Mouse (Mus musculus) midbrain, postnatal 0 days (tissue): ENCODE measurements at regions not wholly inside any gene's neighbourhood (a gene's known extent, or its start where the extent isn't known, plus 50 kb on each side); places are given as distances from the start of the nearest gene placed in this dataset.

Experiments
- ATAC-seq: fragments of 200-750 bp; cut with Nextera tagmentation; 2 replicates; pipeline ENCODE4 v1.8.0; 2017; ENCODE audit warnings: moderate number of reproducible peaks, mild to moderate bottlenecking, moderate TSS enrichment, moderate library complexity; ENCODE audit not compliant: low FRiP score
- DNase-seq: peaks from one replicate; pipeline ENCODE4 v3.0.0-alpha.2; 2015; ENCODE audit warnings: low spot score
- H3K27ac ChIP-seq: fragments of 300-500 bp; sonication (generic); 2 replicates; pipeline ENCODE4 v1.5.1; 2014; ENCODE audit warnings: low read depth, mild to moderate bottlenecking, low read length, mixed read lengths
- H3K27me3 ChIP-seq: fragments of 300-500 bp; sonication (generic); 2 replicates; pipeline ENCODE4 v1.6.1; 2014; ENCODE audit warnings: low read length, control low read depth, mixed read lengths; ENCODE audit not compliant: insufficient read depth
- H3K36me3 ChIP-seq: fragments of 300-500 bp; sonication (generic); 2 replicates; pipeline ENCODE4 v1.6.1; 2014; ENCODE audit warnings: low read length, control low read depth, mixed read lengths; ENCODE audit not compliant: insufficient read depth
- H3K4me1 ChIP-seq: fragments of 300-500 bp; sonication (generic); 2 replicates; pipeline ENCODE4 v1.6.1; 2014; ENCODE audit warnings: mild to moderate bottlenecking, control low read depth, antibody characterized with exemption, low read length, mixed read lengths; ENCODE audit not compliant: insufficient read depth
- H3K4me2 ChIP-seq: fragments of 300-500 bp; sonication (generic); 2 replicates; pipeline ENCODE4 v1.6.1; 2014; ENCODE audit warnings: low read depth, mild to moderate bottlenecking, low read length, mixed read lengths; ENCODE audit not compliant: poor library complexity, severe bottlenecking
- H3K4me3 ChIP-seq: fragments of 300-500 bp; sonication (generic); 2 replicates; pipeline ENCODE4 v1.5.1; 2014; ENCODE audit warnings: low read depth, mild to moderate bottlenecking, low read length, moderate library complexity
- H3K9ac ChIP-seq: fragments of 300-500 bp; sonication (generic); replicated peaks from 2 replicates; pipeline ENCODE4 v1.6.1; 2014; ENCODE audit warnings: mild to moderate bottlenecking, low read length, moderate library complexity, mixed read lengths; ENCODE audit not compliant: poor library complexity, severe bottlenecking
- H3K9me3 ChIP-seq: fragments of 300-500 bp; sonication (generic); 2 replicates; pipeline ENCODE4 v1.6.1; 2016; ENCODE audit warnings: low read length, control low read depth
- CTCF ChIP-seq: IDR thresholded peaks from 2 replicates; pipeline ENCODE4 v1.5.1; 2016; ENCODE audit warnings: antibody characterized with exemption, mild to moderate bottlenecking
- WGBS: fragments of 180-500 bp; shearing (Covaris S2); extraction: QIAGEN DNeasy Blood & Tissue Kit; methylation state at CpG from one replicate; pipeline ENCODE4 v1.1.7; 2014; 5-methylcytosine and 5-hydroxymethylcytosine counted together

DNA sequence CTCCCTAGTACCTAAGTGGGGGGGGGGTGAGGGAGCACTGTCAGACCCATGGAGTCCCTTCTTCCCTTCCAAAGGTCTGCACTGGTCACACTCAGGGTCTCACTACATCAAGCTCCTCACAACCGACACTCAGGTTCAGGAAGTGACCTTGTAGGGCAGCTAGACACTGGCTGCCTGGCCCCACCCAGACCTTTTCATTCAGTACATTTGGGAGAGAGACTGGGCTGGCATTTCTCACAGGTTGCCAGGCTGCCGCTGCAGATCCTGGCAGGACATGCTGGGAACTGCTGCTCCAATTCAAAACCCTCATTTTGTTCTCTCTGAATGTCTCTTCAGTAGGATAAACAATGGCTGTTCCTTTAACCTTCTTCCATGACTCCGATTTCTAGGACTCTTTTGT lies 439.3 kb upstream of the Ubash3b start:
- Histone ChIP-seq H3K9me3 (no peaks in the 10 kb centered on the region), H3K27ac (peak overlapping the region; percentile 72), H3K9ac (no peak overlapping the region), H3K27me3 (no peaks in the 10 kb centered on the region), H3K4me1 (peaks cover 17% of the 10 kb centered on the region; the same call in 1 of the 2 replicates), H3K4me2 (no peak overlapping the region), H3K4me3 (no peak overlapping the region), H3K36me3 (no peaks in the 10 kb centered on the region)
- TF ChIP-seq CTCF = no peak
- 10% methylated on average over 3 of the region's 3 CpGs for WGBS
- DNase-seq (peak; percentile 59), ATAC-seq (peak; percentile 31)

DNA sequence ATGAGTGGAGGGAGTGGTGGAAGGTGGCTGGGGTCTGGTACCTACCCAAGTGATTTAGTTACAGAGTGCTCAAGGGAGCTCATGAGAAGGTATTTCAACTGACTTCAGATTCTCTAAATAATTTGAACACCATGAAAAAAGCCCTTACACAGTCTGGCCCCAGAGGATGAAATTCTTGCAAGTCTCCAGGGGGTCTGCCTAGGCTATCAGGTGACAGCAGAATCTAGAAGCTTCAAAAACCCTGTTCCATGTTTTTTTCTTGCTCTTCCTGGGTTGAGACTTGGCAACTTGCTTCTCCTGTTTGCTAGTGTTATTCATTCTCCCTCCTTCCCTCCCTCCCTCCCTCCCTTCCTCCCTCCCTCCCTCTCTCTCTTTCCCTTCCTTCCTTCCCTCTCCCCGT lies 438.4 kb upstream of the Ubash3b start:
- H3K9ac ChIP-seq = no peak overlapping the region
- DNase-seq (no peak), ATAC-seq (no peak)
- 56% methylated on average over 1 of the region's 1 CpGs for WGBS
- no peak overlapping the region for H3K4me3 ChIP-seq
- peak overlapping the region; percentile 33 for H3K27ac ChIP-seq
- TF ChIP-seq CTCF = no peak
- H3K4me1 ChIP-seq = peaks cover 12% of the 10 kb centered on the region; the same call in 1 of the 2 replicates
- H3K4me2 ChIP-seq = no peak overlapping the region
- H3K27me3 ChIP-seq = no peaks in the 10 kb centered on the region
- no peaks in the 10 kb centered on the region for H3K36me3 ChIP-seq
- no peaks in the 10 kb centered on the region for H3K9me3 ChIP-seq

DNA sequence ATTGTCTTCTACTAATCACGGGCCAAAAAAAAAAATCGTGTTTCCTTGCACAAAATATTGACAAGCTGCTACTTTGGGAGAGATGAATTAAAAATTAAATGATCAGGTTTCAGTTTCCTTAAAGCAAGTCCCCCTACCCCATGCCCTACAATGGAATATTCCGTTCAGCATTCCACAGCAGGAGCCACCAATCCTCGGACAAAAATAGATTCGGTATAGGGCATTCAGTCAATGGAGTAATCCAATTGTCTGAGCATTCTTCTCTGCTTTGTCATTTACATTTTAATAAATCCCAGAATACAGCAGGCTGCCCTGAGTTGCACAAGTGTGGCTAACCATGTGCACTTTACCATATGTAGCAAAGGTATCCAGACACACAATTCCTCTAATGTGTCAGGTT lies 434.3 kb upstream of the Ubash3b start:
- no peaks in the 10 kb centered on the region for H3K27me3 ChIP-seq
- no peaks in the 10 kb centered on the region for H3K9me3 ChIP-seq
- peak; percentile 70 for DNase-seq
- peaks cover 11% of the 10 kb centered on the region; the same call in 1 of the 2 replicates for H3K4me1 ChIP-seq
- H3K27ac ChIP-seq = peak overlapping the region; percentile 78
- no peak overlapping the region for H3K4me2 ChIP-seq
- no peak; the same call in 1 of the 2 replicates for ATAC-seq
- WGBS = 9% methylated on average over 5 of the region's 5 CpGs
- TF ChIP-seq CTCF = no peak
- peaks cover 10% of the 10 kb centered on the region for H3K36me3 ChIP-seq
- no peak overlapping the region for H3K4me3 ChIP-seq
- no peak overlapping the region for H3K9ac ChIP-seq

- Histone ChIP-seq H3K36me3 (peaks cover 22% of the 10 kb centered on the region), H3K4me1 (peaks cover 15% of the 10 kb centered on the region; the same call in 1 of the 2 replicates), H3K27ac (peak overlapping the region; percentile 13; the same call in 1 of the 2 replicates), H3K4me3 (no peak overlapping the region), H3K9ac (no peak overlapping the region), H3K9me3 (no peaks in the 10 kb centered on the region), H3K27me3 (no peaks in the 10 kb centered on the region), H3K4me2 (no peak overlapping the region)
- DNase-seq = no peak
- no peak for TF ChIP-seq CTCF
- ATAC-seq = no peak
- 43% methylated on average over 7 of the region's 7 CpGs for WGBS
Observed at GRCm38 (mm10) chr9:41593998-41594397, 432.5 kb upstream of the Ubash3b start.

DNA sequence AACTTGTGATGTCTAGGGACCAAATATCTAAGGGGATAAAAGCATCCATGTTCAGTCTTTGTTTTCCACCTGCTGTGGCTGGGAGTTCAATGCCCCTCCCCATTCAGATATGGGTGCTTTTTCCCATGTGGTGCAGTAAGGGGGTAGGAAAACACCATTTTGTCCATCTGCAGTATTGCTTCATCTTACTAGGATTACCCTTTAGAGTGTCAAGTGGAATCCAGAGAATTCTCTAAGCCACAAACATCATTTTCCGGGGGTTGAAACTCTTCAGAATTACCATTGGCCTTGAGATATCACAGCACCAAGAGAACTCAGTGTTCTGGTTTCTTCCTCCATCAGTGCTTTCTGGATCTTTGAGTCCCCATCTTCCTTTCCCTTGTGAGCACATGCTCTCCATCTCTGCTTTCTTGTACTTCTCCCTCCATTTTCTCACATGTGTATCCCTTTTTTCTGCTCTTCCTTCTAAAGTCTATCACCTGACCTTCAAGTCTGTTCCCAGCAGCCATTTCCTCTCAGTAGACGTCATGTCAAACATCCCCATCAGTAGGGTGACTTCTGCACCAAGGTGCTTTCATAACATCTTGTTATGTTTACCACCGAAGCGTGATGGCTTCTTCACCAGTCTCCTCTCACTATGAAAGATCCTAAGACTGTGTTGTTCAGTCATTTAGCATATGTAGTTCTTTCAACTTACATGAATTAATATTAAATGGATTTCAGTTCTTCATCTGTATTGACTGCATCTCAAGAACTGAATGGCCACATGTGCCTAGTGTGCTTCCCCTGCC lies 431.6 kb upstream of the Ubash3b start:
- peak overlapping the region; percentile 13; the same call in 1 of the 2 replicates for H3K27ac ChIP-seq
- no peak overlapping the region for H3K4me2 ChIP-seq
- no peak for DNase-seq
- 63% methylated on average over 4 of the region's 4 CpGs for WGBS
- peak; percentile 15; the same call in 1 of the 2 replicates for ATAC-seq
- no peak overlapping the region for H3K4me3 ChIP-seq
- H3K27me3 ChIP-seq = no peaks in the 10 kb centered on the region
- H3K36me3 ChIP-seq = peaks cover 25% of the 10 kb centered on the region
- TF ChIP-seq CTCF = no peak
- H3K4me1 ChIP-seq = peaks cover 21% of the 10 kb centered on the region
- no peak overlapping the region for H3K9ac ChIP-seq
- no peaks in the 10 kb centered on the region for H3K9me3 ChIP-seq

- Histone ChIP-seq H3K27me3 (no peaks in the 10 kb centered on the region), H3K4me1 (peaks cover 17% of the 10 kb centered on the region), H3K27ac (peak overlapping the region; percentile 32; the same call in 1 of the 2 replicates), H3K4me3 (no peak overlapping the region), H3K36me3 (peaks cover 25% of the 10 kb centered on the region), H3K4me2 (no peak overlapping the region), H3K9me3 (no peaks in the 10 kb centered on the region), H3K9ac (no peak overlapping the region)
- DNase-seq (no peak), ATAC-seq (no peak)
- WGBS = 89% methylated on average over 1 of the region's 1 CpGs
- no peak for TF ChIP-seq CTCF
Observed at GRCm38 (mm10) chr9:41592101-41592500, 430.6 kb upstream of the Ubash3b start.
